Mouse (Mus musculus) gastrocnemius, postnatal 10 days (tissue): ENCODE data around the gene Olig3. TPM values are rescaled to one million over a fixed set of nuclear protein-coding genes. Genes with fewer than 3 reads are reported as not detected.
"Not testable (repeated sequence)": the region's sequence is repeated elsewhere in the genome, so short reads cannot be mapped to it uniquely, and the experiment has no call there.

Experiments used
- DNase-seq: peaks from one replicate; pipeline ENCODE4 v3.0.0; 2021; ENCODE audit warnings: mixed read lengths
- total RNA-seq, 2 experiments: library from RNA; stranded (reverse); gene quantifications; 2 replicates each; pipeline ENCODE4 v1.2.3; 2021

Olig3 gene
- total RNA-seq, 2 experiments from 2014 or later: not detected

- no peak for DNase-seq
These were observed 5.4 kb downstream of the Olig3 start for GRCm38 (mm10) chr10:19361539-19362293.

- DNase-seq: no peak
These were observed 5.9 kb downstream of the Olig3 start for GRCm38 (mm10) chr10:19362294-19362590.

GRCm38 (mm10) chr10:19362861-19363260 is 6.5 kb downstream of the Olig3 start:
- no peak for DNase-seq

- DNase-seq: no peak
These were observed 7.0 kb downstream of the Olig3 start for GRCm38 (mm10) chr10:19363365-19363764.

GRCm38 (mm10) chr10:19369143-19369542 is 12.8 kb downstream of the Olig3 start:
- DNase-seq: no peak

GRCm38 (mm10) chr10:19370146-19370545 is 13.8 kb downstream of the Olig3 start:
- no peak for DNase-seq

- DNase-seq: no peak
These were observed 15.9 kb downstream of the Olig3 start for GRCm38 (mm10) chr10:19372263-19372662.

- DNase-seq: no peak
These were observed 17.5 kb downstream of the Olig3 start for GRCm38 (mm10) chr10:19373797-19374196.

- DNase-seq: no peak
These were observed 18.0 kb downstream of the Olig3 start for GRCm38 (mm10) chr10:19374311-19374710.

- DNase-seq: no peak
These were observed 19.5 kb downstream of the Olig3 start for GRCm38 (mm10) chr10:19375838-19376237.

- DNase-seq: not testable (repeated sequence)
These were observed 24.6 kb downstream of the Olig3 start for GRCm38 (mm10) chr10:19380971-19381370.

- no peak for DNase-seq
These were observed 27.8 kb downstream of the Olig3 start for GRCm38 (mm10) chr10:19384176-19384575.

GRCm38 (mm10) chr10:19391819-19392218 is 35.5 kb downstream of the Olig3 start:
- no peak for DNase-seq

- no peak for DNase-seq
These were observed 40.3 kb downstream of the Olig3 start for GRCm38 (mm10) chr10:19396485-19397137.

- DNase-seq: no peak
These were observed 41.1 kb downstream of the Olig3 start for GRCm38 (mm10) chr10:19397396-19397795.

- no peak for DNase-seq
These were observed 44.8 kb downstream of the Olig3 start for GRCm38 (mm10) chr10:19401136-19401535.

- DNase-seq: no peak
These were observed 48.1 kb downstream of the Olig3 start for GRCm38 (mm10) chr10:19404401-19404800.

GRCm38 (mm10) chr10:19405959-19406358 is 49.6 kb downstream of the Olig3 start:
- DNase-seq: no peak

- DNase-seq: no peak
These were observed 50.8 kb downstream of the Olig3 start for GRCm38 (mm10) chr10:19407168-19407567.

Other genes with a start within 250 kb of the Olig3 start
- 10 to 100 TPM; 31.6 to 34.7 TPM for gene Ifngr1, start 235.4 kb downstream of the Olig3 start, total RNA-seq